Comparison of ENCODE assay signal across 8 mouse cellular contexts in genomic region chr17:75550771-75551413, GRCm38 (mm10). TPM values are rescaled to one million over a fixed set of nuclear protein-coding genes. Genes with fewer than 3 reads are reported as not detected.
A peak's percentile ranks its signal among the peaks of the same experiment; 100 is the strongest.
DNase-seq lines count a peak whose midpoint lies in the region; ATAC-seq and TF ChIP-seq lines count a peak whose summit lies in the region.

No protein-coding gene starts in this region.

- peak overlapping the region; percentile 81 for H3K9ac ChIP-seq in forebrain, embryonic 12.5 days

- no peak for ATAC-seq in erythroblast, adult 5-6 weeks (replicated peaks; ENCODE audit: low FRiP score, poor library complexity, severe bottlenecking)
- ATAC-seq in forebrain, embryonic 12.5 days (ENCODE audit: low FRiP score), result no peak; the same call in 1 of the 2 replicates

- WGBS in forebrain, embryonic 12.5 days, result 41% methylated on average over 11 of the region's 11 CpGs

- H3ac ChIP-seq in myocyte (ENCODE audit: control insufficient read depth, insufficient read length), result peak overlapping the region; percentile 59

- H3K27ac ChIP-seq in forebrain, embryonic 12.5 days, result no peak overlapping the region

- H3K4me1 ChIP-seq in erythroblast, embryonic 14.5 days (ENCODE audit: control insufficient read depth), result peaks cover 25% of the 10 kb centered on the region
- peaks cover 7% of the 10 kb centered on the region for H3K4me1 ChIP-seq in forebrain, embryonic 12.5 days

- peaks cover 25% of the 10 kb centered on the region for H3K36me3 ChIP-seq in erythroblast, embryonic 14.5 days (ENCODE audit: control insufficient read depth)
- H3K36me3 ChIP-seq in forebrain, embryonic 12.5 days (replicated peaks), result peaks cover 16% of the 10 kb centered on the region
- peaks cover 12% of the 10 kb centered on the region for H3K36me3 ChIP-seq in myocyte (ENCODE audit: control insufficient read depth, insufficient read depth)

- H3K4me2 ChIP-seq in forebrain, embryonic 12.5 days, result peak overlapping the region; percentile 78
- H3K4me2 ChIP-seq in myocyte (ENCODE audit: low read depth), result peak overlapping the region; percentile 99

- no peaks in the 10 kb centered on the region for H3K9me3 ChIP-seq in erythroblast, embryonic 14.5 days (ENCODE audit: control insufficient read depth, low read length)
- H3K9me3 ChIP-seq in forebrain, embryonic 12.5 days, result no peaks in the 10 kb centered on the region

- peaks cover 54% of the 10 kb centered on the region for H3K79me2 ChIP-seq in myocyte (ENCODE audit: control insufficient read depth, insufficient read depth)

- peak overlapping the region; percentile 96 for H3K4me3 ChIP-seq in erythroblast, embryonic 14.5 days (replicated peaks)
- H3K4me3 ChIP-seq in forebrain, embryonic 12.5 days (replicated peaks), result peak overlapping the region; percentile 84
- H3K4me3 ChIP-seq in myocyte, result peak overlapping the region; percentile 70

- DNase-seq in ES-CJ7 (ENCODE audit: low read depth, low spot score), result peak; percentile 31
- peak; percentile 34 to 55 for DNase-seq in kidney, postnatal 36 days
- DNase-seq in layer of hippocampus, adult 11-12 months (ENCODE audit: low spot score), result no peak
- no peak for DNase-seq in frontal cortex, postnatal 25 days (ENCODE audit: low spot score in 2 of 2)

- H3K27me3 ChIP-seq in erythroblast, embryonic 14.5 days (ENCODE audit: control insufficient read depth), result no peaks in the 10 kb centered on the region
- H3K27me3 ChIP-seq in forebrain, embryonic 12.5 days, result no peaks in the 10 kb centered on the region
- no peaks in the 10 kb centered on the region for H3K27me3 ChIP-seq in myocyte (ENCODE audit: control insufficient read depth, insufficient read depth, insufficient read length)

- TF ChIP-seq POLR2A in myocyte (IDR thresholded peaks at IDR 0.05; ENCODE audit: insufficient read length, low read depth), result no peak

TF ChIP-seq in myocyte, 11 proteins besides CTCF, POLR2A, EP300 and RAD21:
- TF ChIP-seq MYOD1 (IDR thresholded peaks at IDR 0.05; ENCODE audit: control insufficient read depth in 1 of 3, insufficient read length in 2 of 3, low read depth in 2 of 3) (peak in 2 of 3 experiments; percentile 14 to 18), E2F4 (IDR thresholded peaks at IDR 0.05; ENCODE audit: insufficient read depth) (no peak), MYOG (IDR thresholded peaks at IDR 0.05; ENCODE audit: control insufficient read depth in 1 of 3, insufficient read depth in 1 of 3, insufficient read length in 2 of 3, low read depth in 2 of 3) (peak in 1 of 3 experiments; percentile 12)

RNA-seq across cellular contexts. Expression of gene Fam98a, which starts 0.9 kb away (rescaled TPM):
- polyA plus RNA-seq in erythroblast, embryonic 14.5 days (2012), result 0.77 and 0.92 TPM in 2 replicates
- total RNA-seq in erythroblast, adult 5-6 weeks (2015; ENCODE audit: low replicate concordance), result 2.7 and 3.7 TPM in 2 replicates
- total RNA-seq in erythroblast, adult 5-6 weeks (2017; ENCODE audit: low replicate concordance), result 5.5 and 5.7 TPM in 2 replicates
- polyA plus RNA-seq in forebrain, embryonic 12.5 days (2016; fragmentation: Nextera tagmentation; extraction: Ambion mirVana), result 29.0 and 35.7 TPM in 2 replicates
- 27.9 TPM for polyA plus RNA-seq in myocyte (2012; fragmentation: generic; extraction: Trizol)

Comparison
In these comparisons a context has a peak if more than half of its experiments do, and no peak if none do; other contexts are left out.
1. DNase-seq: peak in ES-CJ7 (single experiment) and kidney, postnatal 36 days (2 of 2); none in layer of hippocampus, adult 11-12 months (single experiment) and frontal cortex, postnatal 25 days (0 of 2).
2. RNA of gene Fam98a, which starts 0.9 kb away (polyA plus RNA-seq): 29.0 to 35.7 TPM in forebrain, embryonic 12.5 days and 27.9 TPM in myocyte (single experiment); 0.77 to 0.92 TPM in erythroblast, embryonic 14.5 days; every median in the first group is over 10 times any median in the second.
3. Peak in every context shown above with its lines, with median percentiles within 50 percentile points of each other: H3K4me3 ChIP-seq.